Mouse (Mus musculus) embryonic fibroblast, embryonic 13.5 days (primary cell): Measurements from ENCODE around the gene Sfxn2.
"Not testable (repeated sequence)": the region's sequence is repeated elsewhere in the genome, so short reads cannot be mapped to it uniquely, and the experiment has no call there.

Source experiments
- CTCF ChIP-seq: IDR thresholded peaks from 2 replicates; pipeline ENCODE4 v1.5.1; 2011; ENCODE audit warnings: mild to moderate bottlenecking, control low read depth, low read length, moderate library complexity, borderline replicate concordance; ENCODE audit not compliant: insufficient read depth
- POLR2A ChIP-seq: IDR thresholded peaks from 2 replicates; pipeline ENCODE4 v1.6.1; 2011; ENCODE audit warnings: low read depth, mild to moderate bottlenecking, control low read depth, low read length, moderate library complexity

- not testable (repeated sequence) for TF ChIP-seq CTCF, POLR2A
These were observed 1.8 kb upstream of the Sfxn2 start for GRCm38 (mm10) chr19:46571211-46571877.
